Mouse (Mus musculus): ENCODE results near the gene Zfp619. TPM values are rescaled to one million over a fixed set of nuclear protein-coding genes. Genes with fewer than 3 reads are reported as not detected.
A peak's percentile ranks its signal among the peaks of the same experiment; 100 is the strongest.
"Not testable (repeated sequence)": the region's sequence is repeated elsewhere in the genome, so short reads cannot be mapped to it uniquely, and the experiment has no call there.

Zfp619 gene
- polyA plus RNA-seq, 1 experiment from 2014 or later, result 2.2 TPM

DNA sequence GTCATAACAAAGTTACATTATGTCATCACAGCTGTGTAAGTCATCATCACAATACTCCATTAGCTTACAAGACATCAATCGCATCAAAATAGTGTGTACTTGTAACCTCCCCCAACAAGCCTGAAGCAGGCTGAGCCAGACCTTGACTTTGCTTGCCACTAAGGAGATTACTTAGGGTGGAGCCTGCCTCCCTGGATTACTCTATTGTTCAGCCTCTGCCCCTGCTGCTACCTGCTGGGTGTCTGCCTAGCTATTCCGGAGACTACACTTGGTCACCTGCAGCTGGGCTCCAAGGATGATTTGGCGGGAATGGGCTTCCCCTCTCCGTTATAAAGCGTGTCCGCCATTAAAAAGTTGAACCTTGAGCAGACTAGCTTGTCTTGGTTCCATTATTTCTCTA is 69.3 kb downstream of the Zfp619 start:
- WGBS, result 55% methylated on average over 6 of the region's 6 CpGs
- not testable (repeated sequence) for ATAC-seq; H3K4me3 ChIP-seq (ENCODE audit: low read length); H3K9me3 ChIP-seq (ENCODE audit: control insufficient read depth, low read length); H3K9ac ChIP-seq (ENCODE audit: low read depth, low read length); H3K27ac ChIP-seq (ENCODE audit: low read depth, low read length); H3K36me3 ChIP-seq (ENCODE audit: control insufficient read depth, insufficient read depth, low read length); H3K27me3 ChIP-seq (replicated peaks; ENCODE audit: control insufficient read depth, insufficient read depth, low read length); H3K4me2 ChIP-seq (ENCODE audit: low read length); H3K4me1 ChIP-seq (ENCODE audit: control insufficient read depth, insufficient read depth, low read depth, low read length)

DNA sequence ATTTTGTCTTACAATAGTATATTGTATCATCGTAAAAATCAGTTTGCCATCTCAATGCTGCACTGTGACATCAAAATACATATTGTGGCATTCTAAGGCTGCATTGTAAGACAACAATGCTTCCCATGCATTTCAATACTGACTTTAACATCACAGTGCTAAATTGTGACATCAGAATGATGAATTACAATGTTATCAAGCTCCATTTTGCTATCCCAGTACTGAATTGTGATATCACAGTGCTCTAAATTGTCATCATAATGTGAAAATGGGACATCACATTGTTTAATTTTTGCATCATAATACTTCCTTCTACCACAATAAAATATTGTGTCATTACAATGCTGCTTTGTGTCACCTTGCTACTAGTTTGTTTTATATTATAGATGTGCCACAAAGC is 70.5 kb downstream of the Zfp619 start:
- Histone ChIP-seq H3K9me3 (ENCODE audit: control insufficient read depth, low read length) (no peaks in the 10 kb centered on the region), H3K4me2 (ENCODE audit: low read length) (peak overlapping the region; percentile 56), H3K27me3 (replicated peaks; ENCODE audit: control insufficient read depth, insufficient read depth, low read length) (no peaks in the 10 kb centered on the region), H3K4me1 (ENCODE audit: control insufficient read depth, insufficient read depth, low read depth, low read length) (no peaks in the 10 kb centered on the region), H3K36me3 (ENCODE audit: control insufficient read depth, insufficient read depth, low read length) (no peaks in the 10 kb centered on the region), H3K27ac (ENCODE audit: low read depth, low read length) (no peak overlapping the region), H3K9ac (ENCODE audit: low read depth, low read length) (no peak overlapping the region), H3K4me3 (ENCODE audit: low read length) (peak overlapping the region; percentile 46)
- peak; percentile 38 for ATAC-seq
- 88% methylated on average over 1 of the region's 1 CpGs for WGBS

DNA sequence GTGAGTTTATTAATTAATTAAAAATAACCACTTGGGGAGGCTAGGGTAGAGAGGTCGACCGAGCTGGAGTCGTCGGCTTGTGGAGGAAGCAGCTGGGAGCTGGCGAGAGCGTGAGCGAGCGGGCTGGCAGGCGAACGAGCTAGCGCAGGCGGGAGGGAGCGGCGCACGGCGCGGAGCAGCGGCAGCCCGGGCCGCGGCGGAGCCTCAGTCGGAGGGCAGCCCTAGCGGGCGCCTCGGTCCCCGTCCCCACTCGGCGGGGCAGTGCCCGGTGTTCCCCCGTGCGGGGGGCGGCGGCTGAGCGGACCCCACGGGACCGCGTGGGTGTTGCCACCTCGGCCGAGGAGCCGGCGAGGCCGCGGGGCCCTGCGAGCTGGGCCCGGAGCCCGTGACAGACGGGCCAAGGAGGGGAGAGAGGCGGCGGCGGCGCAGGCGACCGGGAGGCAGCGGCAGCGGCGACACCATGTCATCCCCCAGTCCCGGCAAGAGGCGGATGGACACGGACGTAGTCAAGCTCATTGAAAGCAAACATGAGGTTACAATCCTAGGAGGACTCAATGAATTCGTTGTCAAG is 71.0 kb downstream of the Zfp619 start:
- H3K36me3 ChIP-seq (ENCODE audit: control insufficient read depth, insufficient read depth, low read length); H3K4me1 ChIP-seq (ENCODE audit: control insufficient read depth, insufficient read depth, low read depth, low read length); H3K9me3 ChIP-seq (ENCODE audit: control insufficient read depth, low read length); H3K27me3 ChIP-seq (replicated peaks; ENCODE audit: control insufficient read depth, insufficient read depth, low read length): not testable (repeated sequence)
- ATAC-seq, result peak; percentile 95
- H3K4me2 ChIP-seq (ENCODE audit: low read length), result peak overlapping the region; percentile 56
- peak overlapping the region; percentile 70 for H3K9ac ChIP-seq (ENCODE audit: low read depth, low read length)
- under 1% methylated on average over 31 of the region's 62 CpGs for WGBS
- H3K27ac ChIP-seq (ENCODE audit: low read depth, low read length), result peak overlapping the region; percentile 70
- peak overlapping the region; percentile 46 for H3K4me3 ChIP-seq (ENCODE audit: low read length)

DNA sequence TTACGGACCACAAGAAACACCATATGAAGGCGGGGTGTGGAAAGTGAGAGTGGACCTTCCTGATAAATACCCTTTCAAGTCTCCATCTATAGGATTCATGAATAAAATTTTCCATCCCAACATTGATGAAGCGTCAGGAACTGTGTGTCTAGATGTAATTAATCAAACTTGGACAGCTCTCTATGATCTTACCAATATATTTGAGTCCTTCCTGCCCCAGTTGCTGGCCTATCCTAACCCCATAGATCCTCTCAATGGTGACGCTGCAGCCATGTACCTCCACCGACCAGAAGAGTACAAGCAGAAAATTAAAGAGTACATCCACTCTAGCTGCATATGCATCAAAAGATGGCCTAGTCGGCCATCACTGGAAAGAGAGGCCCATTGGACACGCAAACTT is 71.5 kb downstream of the Zfp619 start:
- H3K27ac ChIP-seq (ENCODE audit: low read depth, low read length); H3K36me3 ChIP-seq (ENCODE audit: control insufficient read depth, insufficient read depth, low read length); H3K4me1 ChIP-seq (ENCODE audit: control insufficient read depth, insufficient read depth, low read depth, low read length); H3K9me3 ChIP-seq (ENCODE audit: control insufficient read depth, low read length); H3K27me3 ChIP-seq (replicated peaks; ENCODE audit: control insufficient read depth, insufficient read depth, low read length): not testable (repeated sequence)
- ATAC-seq, result peak; percentile 24
- peak overlapping the region; percentile 56 for H3K4me2 ChIP-seq (ENCODE audit: low read length)
- 42% methylated on average over 7 of the region's 7 CpGs for WGBS
- H3K9ac ChIP-seq (ENCODE audit: low read depth, low read length), result peak overlapping the region; percentile 70
- H3K4me3 ChIP-seq (ENCODE audit: low read length), result peak overlapping the region; percentile 46

Other genes with a start within 250 kb of the Zfp619 start
- gene Gm5114, start 104.6 kb upstream of the Zfp619 start, polyA plus RNA-seq (2015; fragmentation: Nextera tagmentation; extraction: Ambion mirVana), result not detected in 2 replicates

All from hindbrain, embryonic 16.5 days (tissue).